In the genomic region with DNA sequence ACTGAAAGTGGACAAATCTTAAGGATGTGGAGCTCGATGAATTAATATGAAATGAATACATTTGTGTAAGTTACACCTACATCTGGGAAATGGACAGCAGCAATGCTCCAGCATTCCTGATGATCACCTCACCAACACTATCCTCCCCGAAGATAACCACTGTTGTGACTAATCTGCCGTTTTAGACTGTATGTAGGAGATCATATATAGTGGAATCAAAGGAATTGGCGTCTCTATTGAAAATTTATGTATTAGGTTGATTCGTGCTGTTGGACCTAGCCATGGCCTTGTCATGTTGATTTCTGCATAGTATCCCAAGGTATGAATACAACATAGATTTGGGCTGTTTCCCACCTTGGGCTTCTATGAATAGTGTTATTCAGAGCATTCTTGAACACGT, we compare ENCODE assay signal across 25 mouse cellular contexts.
"Had no signal": no experiment of that assay in that cellular context is flagged by ENCODE, and none has a peak within 500 bp of the region (broad histone marks: within the 10 kb centered on the region; RNA-seq: fewer than 3 reads in every experiment).

No protein-coding gene starts in this region.

- H3K4me1 ChIP-seq: embryonic facial prominence, embryonic 12.5 days; embryonic facial prominence, embryonic 13.5 days; embryonic facial prominence, embryonic 15.5 days; forebrain, embryonic 10.5 days; forebrain, embryonic 12.5 days; forebrain, embryonic 13.5 days; forebrain, embryonic 15.5 days had no signal

- DNase-seq: cerebellum, adult 9-10 months; cerebellum, adult 9-11 months; cerebellum, postnatal 10 days; cerebellum, postnatal 14 days; cerebellum, postnatal 25 days; cerebellum, postnatal 36 days; embryo, embryonic 11 days; forebrain, postnatal 0 days; gastrocnemius, adult 2 months; gastrocnemius, postnatal 10 days; gastrocnemius, postnatal 14 days; gastrocnemius, postnatal 25 days; gastrocnemius, postnatal 36 days; heart, adult 11 months; heart, adult 18-20 months; heart, adult 2 months had no signal

- H3K9me3 ChIP-seq: embryonic facial prominence, embryonic 10.5 days; embryonic facial prominence, embryonic 12.5 days; embryonic facial prominence, embryonic 13.5 days; embryonic facial prominence, embryonic 15.5 days; forebrain, embryonic 10.5 days; forebrain, embryonic 12.5 days; forebrain, embryonic 15.5 days had no signal

- H3K4me3 ChIP-seq: embryonic facial prominence, embryonic 10.5 days; embryonic facial prominence, embryonic 12.5 days; embryonic facial prominence, embryonic 13.5 days; embryonic facial prominence, embryonic 15.5 days; erythroblast, embryonic 14.5 days; forebrain, embryonic 10.5 days; forebrain, embryonic 12.5 days; forebrain, embryonic 13.5 days; forebrain, embryonic 15.5 days; gastrocnemius, adult 2 months; heart, adult 2 months had no signal

- H3K27me3 ChIP-seq: embryonic facial prominence, embryonic 12.5 days; embryonic facial prominence, embryonic 13.5 days; embryonic facial prominence, embryonic 15.5 days; forebrain, embryonic 12.5 days; forebrain, embryonic 13.5 days; forebrain, embryonic 15.5 days had no signal

- H3K27ac ChIP-seq: embryonic facial prominence, embryonic 10.5 days; embryonic facial prominence, embryonic 12.5 days; embryonic facial prominence, embryonic 13.5 days; embryonic facial prominence, embryonic 15.5 days; forebrain, embryonic 10.5 days; forebrain, embryonic 12.5 days; forebrain, embryonic 13.5 days; forebrain, embryonic 15.5 days; gastrocnemius, adult 2 months; heart, adult 2 months had no signal
